Mouse (Mus musculus): ENCODE results near the gene Dppa4. TPM values are rescaled to one million over a fixed set of nuclear protein-coding genes. Genes with fewer than 3 reads are reported as not detected.
A peak's percentile ranks its signal among the peaks of the same experiment; 100 is the strongest.

The Dppa4 gene
- total RNA-seq, 2 experiments from 2014 or later, result not detected

DNA sequence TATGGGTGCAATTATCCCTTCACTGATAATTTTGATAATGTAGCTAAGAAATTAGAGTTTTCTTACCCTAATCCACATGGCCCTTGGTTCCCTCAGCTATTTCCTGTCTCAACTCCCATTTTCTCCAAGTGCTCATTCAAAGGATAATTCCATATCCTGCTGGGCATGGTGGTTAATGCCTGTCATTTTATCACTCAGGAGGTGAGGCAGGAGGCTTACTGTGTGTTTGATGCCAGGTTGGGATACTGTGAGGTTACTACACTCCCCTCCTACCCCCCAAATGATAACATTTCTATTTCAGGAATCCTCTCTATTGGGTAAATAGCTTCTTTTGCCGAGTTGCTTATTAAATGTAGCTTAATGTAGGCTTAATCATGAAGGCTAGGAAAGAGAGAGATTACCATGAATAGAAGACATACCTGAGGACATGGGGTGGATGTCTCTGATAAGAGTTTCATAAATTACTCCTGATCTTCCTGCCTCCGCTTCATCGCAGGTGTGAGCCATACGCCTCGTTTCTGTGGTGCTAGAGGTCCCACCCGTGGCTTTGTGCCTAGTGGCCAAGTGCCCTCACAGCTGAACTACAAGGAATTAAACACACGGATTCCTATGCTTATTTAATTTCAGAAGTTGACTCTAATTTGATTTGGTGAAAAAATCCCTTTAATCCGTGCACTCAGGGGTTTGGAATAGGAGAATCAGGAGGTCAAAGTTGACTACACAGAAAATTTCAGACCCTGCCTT lies 40.2 kb downstream of the Dppa4 start:
- no peak for DNase-seq

DNA sequence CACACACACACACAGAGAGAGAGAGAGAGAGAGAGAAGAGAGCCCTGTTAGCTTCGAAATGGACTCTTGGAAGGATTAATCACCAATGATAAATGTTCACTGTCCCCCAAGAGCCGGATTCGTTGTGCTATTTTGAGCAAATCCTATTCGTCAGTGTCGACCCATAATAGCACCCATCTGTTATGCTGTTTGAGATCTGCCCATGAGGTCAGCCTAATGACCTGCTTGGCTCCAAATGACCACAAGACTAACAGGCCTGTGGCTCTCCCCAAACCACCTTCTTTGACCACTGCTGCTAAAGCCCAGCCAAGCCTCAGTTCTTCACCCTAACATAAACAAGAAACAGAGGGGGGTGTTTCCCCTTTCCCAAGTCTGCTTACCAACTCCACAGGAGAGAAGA lies 43.4 kb downstream of the Dppa4 start:
- DNase-seq, result peak in 1 of 2 experiments; percentile 18

DNA sequence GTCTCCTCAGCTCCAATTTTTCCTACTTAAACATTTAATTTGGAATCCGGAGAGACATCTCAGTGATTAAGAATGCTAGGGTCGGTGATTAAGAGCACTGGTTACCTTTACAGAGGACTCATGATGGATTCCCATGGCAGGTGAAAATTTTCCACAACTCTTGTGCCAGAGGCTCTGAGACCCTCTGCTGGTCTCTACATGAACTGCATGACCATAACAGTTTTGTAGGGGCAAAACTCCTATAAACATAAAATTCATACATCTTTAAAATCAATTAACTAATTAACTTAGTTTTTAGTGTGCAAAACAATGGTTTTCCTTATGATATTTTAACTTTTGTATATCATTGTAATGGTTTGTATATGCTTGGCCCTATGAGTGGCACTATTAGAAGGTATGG lies 44.9 kb downstream of the Dppa4 start:
- no peak for DNase-seq

DNA sequence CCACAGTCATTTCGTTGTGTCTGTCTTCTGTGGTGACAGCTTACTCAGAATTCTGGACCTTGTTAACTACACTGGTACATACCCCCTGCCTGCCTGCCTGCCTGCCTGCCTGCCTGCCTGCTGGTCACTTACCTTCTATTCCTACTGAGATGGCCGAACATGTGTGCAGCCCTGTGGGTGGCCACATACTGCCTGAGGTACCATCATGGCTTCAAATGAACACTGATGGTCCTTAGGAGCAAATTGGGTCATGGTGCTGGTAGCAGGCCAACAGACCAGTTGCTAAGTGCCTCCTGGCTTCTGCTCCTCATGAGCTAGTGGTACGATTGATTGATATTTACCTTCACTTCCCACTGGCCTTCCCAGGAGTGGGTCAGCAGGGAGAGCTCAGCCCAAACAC lies 48.3 kb downstream of the Dppa4 start:
- DNase-seq, result no peak

DNA sequence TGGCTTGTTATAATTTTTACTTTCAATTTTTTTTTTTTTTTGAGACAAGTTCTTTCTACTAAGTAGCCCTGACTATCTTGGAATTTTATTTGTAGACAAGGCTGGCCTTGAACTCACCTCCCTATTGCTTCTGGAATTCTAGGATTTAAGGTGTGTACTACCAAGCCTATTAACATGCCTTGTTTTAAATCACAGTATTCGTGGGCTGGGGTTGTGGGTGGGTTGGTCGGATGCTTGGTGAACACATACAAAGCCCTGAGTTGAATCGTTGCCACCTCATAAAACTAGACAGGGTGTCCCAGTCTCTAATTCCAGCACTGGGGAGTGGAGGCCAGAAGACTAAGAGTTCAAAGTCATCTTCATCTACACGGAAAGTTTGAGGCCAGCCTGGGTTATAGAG lies 51.8 kb downstream of the Dppa4 start:
- no peak for DNase-seq

Other genes with a start within 250 kb of the Dppa4 start
- not detected for gene Dppa2, start 20.2 kb downstream of the Dppa4 start, total RNA-seq (2021)
- gene Gm5485, start 128.7 kb downstream of the Dppa4 start, total RNA-seq (2021), result not detected
- gene Morc1, start 147.5 kb downstream of the Dppa4 start, total RNA-seq (2021), result not detected

Data from adrenal gland, postnatal 36 days (tissue).